Mouse (Mus musculus): Measurements from ENCODE around the gene Pak7.
"Not testable (repeated sequence)": the region's sequence is repeated elsewhere in the genome, so short reads cannot be mapped to it uniquely, and the experiment has no call there.

Pak7 gene

DNA sequence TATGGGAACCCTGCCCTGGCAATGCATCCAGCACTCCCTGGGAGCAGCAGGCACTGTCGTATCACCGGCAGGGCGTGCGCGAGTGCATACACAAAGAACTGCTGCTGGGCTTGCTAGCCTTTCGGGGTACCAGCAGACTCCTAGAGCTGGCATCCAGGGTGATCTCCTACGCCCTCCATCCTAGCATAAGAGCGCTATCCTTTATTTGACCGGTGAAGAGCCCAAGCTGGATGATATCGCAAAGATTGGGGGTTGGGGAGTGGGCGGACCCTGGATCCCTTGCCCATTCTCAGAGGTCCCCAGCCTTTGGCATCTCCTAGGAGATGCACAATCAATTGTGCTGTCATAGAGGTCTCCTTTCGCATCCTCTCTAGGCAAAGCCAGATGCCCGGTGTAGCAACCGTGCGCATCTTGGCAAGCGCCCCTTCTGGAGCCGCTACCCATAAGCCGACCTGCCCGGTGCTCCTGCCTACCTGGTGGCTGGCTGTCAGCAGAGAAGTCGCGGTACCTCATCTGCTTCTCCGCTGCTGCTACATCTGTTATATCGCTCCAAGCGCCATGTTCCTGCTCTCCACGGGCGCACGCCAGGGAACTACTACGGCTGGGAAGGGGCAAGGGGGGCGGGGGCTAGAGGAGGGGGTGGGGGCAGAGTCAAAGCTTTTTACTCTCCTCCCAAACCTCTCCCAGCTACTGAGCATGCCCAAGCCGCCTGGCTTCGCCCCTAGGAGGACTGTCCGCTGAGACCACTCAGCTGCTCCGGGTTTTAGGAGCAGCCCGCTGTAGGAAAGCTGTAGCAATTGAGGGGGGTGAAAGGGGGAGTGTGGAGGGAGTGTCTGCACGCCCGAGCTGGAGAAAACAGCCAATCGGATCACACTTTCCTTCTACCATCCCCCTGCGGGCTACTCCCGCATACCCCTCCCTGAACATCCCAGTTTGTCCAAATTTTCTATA is at the start of gene Pak7:
Gene Pak7 (minus strand): TSS at position 787 of the 951 bp plus-strand sequence.
- DNase-seq, result peak; percentile 90

DNA sequence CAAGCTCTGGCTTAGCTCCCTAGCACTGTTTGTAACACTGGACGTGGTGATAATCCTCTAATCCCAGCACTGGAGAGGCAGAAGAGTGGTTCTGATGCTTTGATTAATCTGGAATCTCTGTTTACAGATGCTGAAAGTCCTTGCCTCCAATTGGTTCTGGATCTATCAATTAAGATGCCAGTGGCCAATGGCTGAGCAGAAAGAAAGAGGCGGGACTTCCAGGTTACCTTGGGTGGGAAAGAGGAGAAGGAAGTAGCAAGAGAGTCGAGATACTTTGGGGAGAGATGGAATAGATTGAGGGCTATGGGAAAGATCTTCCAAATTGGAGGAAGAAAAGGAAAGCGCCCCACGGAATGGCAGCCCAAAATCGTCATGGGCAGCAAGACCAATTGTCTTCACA is 37.8 kb upstream of the Pak7 start:
- DNase-seq, result no peak

DNA sequence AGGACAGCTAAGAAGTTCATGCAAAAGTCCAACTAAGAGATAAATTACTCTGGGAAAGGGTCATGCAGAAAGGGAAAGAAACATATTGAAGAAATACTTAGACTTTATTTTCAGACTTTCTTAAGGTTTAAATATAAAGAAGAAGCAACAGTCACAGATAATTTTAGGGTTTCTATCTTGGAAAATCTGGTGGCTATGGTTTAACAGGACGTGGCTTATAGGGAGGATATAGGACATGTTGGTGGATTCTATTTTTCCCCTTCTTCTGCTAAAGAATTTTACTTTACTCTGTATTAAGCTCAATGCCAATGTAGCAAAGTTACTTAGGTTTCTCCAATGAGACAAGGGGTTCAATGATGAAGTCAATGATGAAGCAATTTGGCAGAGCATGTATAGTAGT is 31.8 kb upstream of the Pak7 start:
- no peak for DNase-seq

DNA sequence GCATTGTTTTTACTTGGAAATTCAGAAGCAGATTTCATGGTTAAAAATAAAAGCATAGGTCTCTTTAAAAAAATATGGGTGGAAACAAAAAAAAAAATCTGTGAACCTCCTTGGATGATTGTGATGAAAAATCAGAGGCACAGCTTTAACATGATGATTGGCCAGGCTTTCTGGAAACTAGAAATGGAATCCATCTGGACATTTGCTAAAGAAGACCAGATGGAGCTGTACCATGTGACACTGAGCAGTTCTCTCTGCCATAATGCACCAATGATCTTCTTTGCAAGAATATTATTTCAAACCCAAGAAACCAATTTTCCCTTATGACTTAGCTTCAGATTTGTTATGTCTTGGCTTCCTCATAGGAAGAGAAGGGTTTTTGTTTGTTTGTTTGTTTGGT is 28.6 kb upstream of the Pak7 start:
- DNase-seq, result peak; percentile 6

DNA sequence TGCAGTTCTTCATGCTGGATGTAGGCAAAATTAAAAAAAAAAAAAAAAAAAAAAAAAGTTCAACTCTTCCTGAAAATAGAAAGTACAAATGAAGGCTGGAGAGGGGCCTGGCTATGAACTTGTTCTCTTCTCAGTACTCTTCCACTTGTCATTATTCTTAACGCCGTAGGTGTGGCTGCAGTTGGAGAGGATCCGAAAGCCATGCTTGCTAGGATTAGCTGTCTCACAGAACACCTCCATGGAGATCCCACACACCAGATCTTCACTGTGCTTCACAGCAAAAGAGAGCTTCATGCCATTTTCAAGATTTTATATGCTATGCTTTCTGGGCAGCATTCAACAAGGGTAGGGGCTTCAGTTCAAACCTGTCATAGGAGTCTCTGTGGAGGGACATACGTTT is 14.8 kb upstream of the Pak7 start:
- no peak for DNase-seq

DNA sequence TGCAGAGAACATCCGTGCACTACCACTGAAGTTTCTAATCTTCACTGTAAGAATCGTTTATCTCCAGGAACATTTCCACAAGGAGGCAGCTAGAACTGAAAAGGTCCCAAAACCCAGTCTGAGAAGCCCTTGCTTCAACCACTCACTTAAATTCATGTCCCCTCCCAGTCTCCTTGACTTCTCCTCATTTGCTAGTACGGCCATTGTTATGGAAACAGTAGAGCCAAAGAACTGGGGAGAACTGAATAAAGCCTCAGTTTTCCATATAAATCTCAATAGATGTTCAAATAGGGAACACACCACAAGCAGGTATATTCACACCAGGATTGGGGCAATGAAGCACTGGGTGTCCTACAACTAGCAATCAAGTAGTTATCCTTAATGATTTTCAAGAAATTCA is 12.4 kb downstream of the Pak7 start:
- no peak for DNase-seq

DNA sequence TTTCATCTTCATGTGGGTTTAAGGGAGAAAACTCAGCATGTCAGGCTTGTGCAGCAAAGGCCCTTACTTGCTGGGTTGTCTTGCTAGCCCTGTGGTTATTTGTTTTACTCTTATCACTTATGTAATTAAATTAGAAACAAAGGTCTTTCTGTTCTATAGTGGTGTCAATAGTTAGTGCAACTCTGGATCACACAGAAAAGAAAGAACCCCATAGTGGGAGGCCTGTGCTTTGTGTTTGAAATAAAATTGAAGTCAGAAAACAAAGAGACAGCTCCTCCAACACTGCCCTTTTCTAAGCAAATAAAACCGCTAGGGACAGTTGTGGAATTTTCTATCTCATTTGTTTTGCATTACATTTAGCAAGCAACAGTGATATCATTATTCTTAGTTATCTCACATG is 15.4 kb downstream of the Pak7 start:
- no peak for DNase-seq

DNA sequence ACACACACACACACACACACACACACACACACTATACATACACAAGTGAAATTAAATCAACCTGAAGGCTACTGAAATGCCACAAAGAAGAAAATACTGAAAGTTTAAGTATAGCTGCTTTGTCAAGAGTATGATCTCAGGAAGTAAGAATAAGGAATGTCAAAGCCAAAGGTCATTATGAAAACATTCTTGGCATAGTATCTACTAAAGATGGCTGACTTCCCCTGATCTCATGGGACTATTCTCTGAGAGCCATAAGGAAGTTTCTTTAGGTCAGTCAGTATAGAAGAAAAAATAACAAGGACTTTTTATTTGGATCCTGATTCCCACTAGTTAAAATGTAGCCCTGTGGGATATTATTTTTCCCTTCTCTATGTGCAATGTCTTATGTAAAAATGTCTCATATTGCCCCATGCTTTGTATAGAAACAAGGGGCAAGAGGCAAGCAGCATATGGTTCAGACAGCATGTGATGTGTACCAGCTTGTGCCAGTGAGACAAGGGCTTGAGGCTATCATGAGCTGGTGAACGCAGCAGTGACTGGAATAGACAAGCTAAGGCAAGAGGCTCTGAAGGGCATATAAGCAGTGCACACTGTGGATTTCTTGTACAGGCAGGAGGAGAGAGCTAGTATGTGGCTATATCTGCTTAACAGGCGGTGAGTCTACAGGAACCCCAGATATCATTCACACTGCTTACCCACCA is 36.2 kb downstream of the Pak7 start:
- peak; percentile 45 for DNase-seq

DNA sequence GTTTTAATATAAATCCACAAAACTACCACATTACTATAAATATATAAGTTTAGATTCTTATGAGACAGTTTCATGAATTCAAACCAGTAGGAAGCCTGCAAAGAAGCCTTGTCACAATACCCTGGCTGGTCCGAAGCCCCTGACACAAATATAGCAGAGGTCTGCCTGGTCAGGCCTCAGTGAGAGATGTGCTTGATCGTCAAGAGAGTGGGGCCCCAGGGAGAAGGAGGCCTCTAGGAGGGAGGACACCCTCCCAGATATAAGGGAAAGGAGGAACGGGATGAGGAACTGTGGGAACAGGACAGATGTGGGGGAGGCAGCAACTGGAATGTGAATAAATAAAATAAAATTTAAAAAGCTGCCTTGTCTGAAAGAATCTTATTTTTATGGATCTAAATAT is 37.3 kb downstream of the Pak7 start:
- no peak for DNase-seq

DNA sequence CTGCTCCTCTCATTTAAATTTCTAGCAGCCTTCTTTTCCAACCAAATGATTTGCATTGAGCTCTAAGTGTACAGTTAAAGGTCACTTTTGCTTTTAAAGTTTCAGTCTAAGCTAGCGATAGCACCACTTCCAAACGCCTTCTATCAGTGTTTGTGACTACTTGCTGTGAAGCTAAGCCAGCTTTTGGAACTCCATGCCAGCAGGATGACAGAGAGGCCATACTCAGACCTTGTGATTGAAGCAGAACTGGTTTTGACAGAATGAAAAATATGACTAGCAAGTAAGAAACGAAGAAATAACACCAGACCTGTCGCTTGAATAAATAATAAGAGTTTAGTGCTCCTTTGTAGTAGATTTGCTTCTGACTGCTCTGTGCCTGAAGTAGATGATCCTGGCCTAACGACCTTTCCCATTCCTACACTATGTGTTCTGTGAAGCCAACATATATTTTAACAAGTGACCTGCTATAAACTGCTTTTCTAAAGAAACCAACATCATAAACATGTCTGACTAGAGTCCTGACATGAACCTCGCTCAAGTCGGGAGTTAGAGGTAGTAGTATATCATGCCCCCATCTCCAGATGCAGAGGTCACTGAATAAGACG is 38.0 kb downstream of the Pak7 start:
- no peak for DNase-seq

DNA sequence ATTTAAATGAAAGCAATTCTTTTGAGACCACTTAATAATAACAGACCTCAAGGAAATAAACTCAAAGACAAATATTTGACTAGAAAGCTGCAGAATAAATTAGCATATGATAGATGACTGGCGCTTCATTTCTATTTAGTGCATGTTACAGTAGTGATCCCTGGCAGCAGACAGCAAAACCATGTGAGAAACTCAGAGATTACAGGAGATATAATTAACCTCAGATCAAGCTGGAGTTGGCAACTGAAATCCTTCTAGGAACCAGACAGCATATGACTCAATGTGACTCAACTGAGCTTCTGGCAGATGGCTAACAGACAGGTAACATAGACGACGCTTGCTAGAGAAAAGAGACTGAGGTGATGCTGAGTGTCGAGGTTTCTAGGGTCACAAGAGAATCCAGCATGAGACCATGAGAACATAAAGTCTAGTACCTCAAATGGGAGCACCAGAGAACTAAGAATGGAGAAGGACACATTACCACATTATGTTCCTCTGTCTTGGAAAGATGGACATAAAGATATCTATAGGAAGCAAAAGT is 43.5 kb downstream of the Pak7 start:
- DNase-seq, result peak; percentile 27

DNA sequence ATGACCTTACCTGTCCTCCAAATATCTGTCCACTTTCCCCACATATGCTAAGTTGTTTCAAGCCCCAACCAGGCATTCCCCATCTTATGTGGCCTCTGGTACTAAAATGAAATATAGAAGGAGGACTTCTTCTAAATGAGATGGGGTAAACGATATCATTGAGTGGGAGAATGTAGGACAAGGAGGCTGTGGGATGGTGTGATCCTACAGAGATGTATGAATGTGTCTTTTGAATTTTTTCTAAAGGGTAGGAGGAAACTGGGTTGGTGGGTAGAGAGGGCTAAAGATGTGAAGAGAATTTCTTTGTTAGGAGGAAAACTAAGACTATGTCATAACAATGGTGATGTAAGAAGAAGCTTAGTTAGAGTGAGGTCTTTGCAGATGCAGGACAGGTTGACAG is 57.8 kb downstream of the Pak7 start:
- no peak for DNase-seq

DNA sequence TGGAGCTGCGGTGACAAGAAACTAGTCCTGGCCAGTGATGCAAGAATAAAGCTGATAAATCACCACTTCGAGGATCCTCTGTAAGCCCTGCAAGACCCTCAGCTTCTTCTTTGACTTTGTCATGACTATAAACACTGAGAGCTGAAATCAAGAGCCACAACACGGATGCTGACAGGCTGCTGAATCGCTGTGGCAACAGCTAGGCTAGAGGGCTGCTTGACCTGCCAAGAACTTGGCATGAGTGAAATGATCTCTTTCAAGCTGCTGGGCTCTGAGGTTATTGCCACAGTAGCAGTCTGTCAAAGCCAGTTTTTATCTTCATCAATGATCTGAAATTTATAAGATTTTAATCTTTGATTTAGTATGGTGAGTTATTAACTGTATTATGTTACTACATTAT is 62.1 kb downstream of the Pak7 start:
- peak; percentile 65 for DNase-seq

DNA sequence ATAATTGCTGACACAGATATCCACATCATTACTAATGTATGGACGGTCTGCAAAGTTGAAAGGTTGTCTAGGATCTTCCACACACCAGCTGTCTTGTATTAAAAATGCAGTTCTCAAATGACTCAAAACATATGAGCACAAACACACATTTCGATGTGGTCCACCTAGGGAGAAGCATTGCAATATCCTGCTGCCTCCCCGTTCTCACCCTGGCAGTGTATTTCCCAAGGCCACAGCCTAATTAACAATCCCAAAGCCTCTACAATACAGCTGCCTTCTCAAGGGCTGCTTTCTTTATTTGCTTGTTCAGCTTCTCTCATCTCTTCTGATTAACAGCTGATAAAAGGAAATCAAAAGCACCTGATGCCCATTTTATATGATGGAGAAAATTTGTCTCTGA is 78.5 kb downstream of the Pak7 start:
- DNase-seq, result no peak

DNA sequence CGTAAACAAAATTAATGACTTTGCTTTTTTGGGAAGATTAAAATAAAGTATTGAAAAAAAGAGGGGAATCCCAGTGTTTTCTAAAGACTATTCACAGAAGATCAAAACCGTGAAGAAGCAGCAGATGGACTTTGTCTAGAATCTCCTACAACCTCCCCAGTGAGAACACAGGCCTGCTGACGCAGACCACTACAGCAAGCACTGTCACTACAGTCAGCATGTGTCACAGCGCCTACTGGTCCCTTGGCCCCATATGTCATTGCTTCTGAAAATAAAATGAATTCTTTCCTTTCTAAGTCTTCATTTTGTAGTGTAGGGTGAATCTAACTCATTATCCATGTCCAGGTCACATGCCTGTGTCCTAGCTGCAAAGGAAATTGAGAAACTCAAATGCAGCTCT is 79.0 kb downstream of the Pak7 start:
- DNase-seq, result no peak

DNA sequence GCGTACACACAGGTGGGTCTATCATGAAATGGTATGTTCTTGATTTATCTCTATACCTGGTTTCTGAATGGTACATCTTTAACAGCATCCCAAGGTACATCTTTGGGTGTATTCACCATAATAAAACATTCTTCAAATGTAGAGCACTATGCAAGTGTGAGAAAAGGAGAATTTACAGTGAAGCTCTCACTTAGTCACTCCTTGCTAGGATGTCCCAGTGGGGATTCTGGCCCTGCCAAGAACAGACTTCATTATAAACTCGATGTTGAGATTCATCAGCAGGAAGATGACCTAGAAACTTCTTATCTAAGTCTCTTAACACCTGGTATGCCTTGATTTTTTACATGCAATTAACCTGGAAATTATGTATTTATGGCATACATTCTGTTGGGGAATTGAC is 85.6 kb downstream of the Pak7 start:
- DNase-seq, result peak; percentile 68

DNA sequence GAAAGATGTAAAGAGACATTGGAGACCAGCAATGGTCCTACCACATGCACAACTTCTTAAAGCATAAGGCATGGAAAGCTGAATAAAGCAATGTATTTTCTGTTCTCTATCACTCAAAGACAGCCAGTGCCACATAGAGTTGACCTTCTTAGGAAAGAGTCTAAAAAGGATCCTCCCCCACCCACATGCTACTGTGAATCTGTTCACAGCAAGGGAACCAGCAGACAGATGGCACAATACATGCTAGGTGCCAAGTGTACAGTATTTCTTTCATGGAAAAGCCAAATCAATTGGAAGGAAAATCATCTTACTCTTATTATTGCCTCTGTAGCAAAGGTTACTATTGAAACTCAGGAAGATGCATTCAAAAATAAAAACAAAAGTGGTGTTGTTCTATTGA is 86.4 kb downstream of the Pak7 start:
- peak; percentile 90 for DNase-seq

DNA sequence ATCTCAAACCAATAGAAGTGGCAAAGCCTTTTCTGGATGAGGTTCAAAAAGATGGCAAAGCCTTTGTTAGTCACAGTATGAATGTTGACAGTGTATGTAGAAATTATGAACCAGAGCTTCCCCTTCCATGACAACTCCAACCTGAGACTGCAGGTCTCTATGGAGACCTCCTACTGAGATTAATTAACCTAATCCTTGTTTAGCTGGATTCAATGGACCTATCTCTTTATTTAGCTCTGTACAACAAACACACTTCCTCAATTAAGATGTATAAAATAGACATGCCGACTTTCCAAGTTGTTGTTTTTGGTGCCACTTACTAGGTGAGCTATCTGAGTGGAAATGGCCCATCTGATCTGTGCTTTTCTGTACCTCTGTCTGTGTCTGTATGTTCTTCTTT is 90.4 kb downstream of the Pak7 start:
- no peak for DNase-seq

DNA sequence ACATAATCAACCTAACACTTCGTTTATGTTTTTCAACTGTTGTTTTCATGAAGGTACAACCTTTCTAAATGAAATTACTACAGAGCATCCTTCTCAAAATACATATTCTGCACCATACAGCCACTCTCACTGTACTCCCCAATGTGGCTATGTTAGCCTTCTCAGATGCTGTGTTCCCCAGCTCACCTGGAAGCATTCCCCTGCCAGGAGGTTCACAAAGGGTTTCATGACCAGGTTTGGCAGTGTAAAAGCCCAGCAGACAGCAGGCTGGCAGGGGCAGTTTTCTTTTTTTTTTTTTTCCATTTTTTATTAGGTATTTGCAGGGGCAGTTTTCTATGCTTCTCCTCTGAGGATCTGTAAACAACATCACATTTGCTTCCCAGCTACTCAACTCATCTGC is 105.7 kb downstream of the Pak7 start:
- DNase-seq, result peak; percentile 55

DNA sequence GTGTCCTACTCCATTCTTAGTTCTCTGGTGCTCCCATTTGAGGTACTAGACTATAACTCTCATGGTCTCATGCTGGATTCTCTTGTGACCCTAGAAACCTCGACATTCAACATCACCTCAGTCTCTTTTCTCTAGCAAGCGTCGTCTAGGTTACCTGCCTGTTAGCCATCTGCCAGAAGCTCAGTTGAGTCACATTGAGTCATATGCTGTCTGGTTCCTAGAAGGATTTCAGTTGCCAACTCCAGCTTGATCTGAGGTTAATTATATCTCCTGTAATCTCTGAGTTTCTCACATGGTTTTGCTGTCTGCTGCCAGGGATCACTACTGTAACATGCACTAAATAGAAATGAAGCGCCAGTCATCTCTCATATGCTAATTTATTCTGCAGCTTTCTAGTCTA is 145.8 kb downstream of the Pak7 start:
- not testable (repeated sequence) for DNase-seq

DNA sequence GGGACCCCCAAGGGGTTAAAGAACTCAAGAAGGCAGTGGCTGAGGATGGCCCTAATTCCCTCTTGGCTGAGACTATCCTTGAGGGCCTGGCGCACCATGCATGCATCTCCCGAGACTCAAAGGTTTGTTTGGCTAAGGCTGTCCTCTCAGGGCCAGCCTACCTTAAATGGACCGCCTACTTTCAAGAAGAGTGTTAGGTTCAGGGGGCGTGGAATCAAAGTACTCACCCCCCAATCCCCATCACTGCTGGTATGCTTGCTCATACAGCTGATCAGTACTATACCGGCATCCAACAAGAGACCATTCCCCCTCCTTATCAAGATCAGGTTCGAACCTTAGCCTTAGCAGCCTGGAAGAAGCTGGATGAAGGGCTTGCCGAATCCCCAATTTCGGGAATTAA is 156.5 kb downstream of the Pak7 start:
- no peak for DNase-seq

DNA sequence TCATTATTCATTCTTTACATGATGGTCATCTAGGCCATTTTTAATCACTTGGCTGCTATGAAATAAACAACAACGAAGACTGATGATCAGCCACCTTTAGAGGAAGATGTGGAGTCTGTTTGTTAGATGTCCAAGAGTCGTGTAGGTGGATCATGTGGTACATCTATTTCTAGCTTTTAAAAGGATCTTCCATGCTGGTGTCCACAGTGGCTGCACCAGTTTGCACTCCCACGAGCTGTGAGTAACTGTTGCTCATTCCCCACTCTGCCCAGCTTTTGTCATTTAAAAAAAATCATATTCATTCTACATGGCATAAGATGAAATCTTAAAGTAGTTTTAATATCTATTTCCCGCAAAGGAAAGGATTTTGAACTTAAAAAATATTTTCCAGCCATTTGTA is 183.7 kb downstream of the Pak7 start:
- no peak for DNase-seq

DNA sequence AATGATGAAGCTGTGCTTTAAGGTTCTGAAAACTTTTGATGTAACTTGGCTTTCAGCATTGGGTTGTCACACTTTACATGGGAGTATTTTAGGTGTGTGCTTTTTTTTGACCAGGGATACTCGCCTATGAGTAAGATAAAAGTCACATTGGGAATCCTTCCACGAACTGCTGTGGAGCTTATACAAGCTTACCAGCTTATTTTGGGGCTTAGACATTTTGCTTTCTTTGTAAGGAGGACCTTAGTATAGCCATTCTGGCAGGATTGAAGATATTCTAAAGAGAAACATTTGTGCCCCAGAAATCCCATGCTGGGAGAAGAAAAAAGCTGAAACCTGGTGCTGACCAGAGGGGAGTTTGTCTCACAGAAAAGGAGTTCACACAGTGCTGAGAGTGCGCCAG is 212.7 kb downstream of the Pak7 start:
- peak; percentile 22 for DNase-seq

DNA sequence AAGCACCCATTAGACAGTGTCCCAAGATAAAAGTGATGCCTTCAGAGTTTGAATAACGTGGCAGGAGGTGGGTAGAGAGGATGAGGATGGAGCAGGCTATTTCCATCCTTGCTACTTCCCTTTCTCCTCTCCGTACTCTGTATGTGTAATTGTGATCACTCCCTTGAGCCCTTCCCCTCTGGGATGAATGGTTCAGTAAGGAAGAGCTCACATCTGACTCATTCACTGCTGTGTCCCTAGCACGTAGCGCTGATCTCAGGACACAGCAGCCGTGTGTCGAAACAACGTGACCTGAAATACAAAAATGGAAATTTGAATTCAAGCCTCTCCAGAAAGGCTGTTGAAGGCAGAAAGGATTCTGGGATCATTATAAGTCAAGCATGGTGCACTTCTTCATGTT is 237.0 kb downstream of the Pak7 start:
- no peak for DNase-seq

Data from cerebellum, adult 9-11 months (tissue).